Mouse (Mus musculus) neural tube, embryonic 11.5 days (tissue): ENCODE results near the gene Wdr89. TPM values are rescaled to one million over a fixed set of nuclear protein-coding genes. Genes with fewer than 3 reads are reported as not detected.
A peak's percentile ranks its signal among the peaks of the same experiment; 100 is the strongest.

ENCODE experiments used
- ATAC-seq: fragments of 200-750 bp; cut with Nextera tagmentation; 2 replicates; pipeline ENCODE4 v1.8.0; 2017; ENCODE audit warnings: moderate number of reproducible peaks, mild to moderate bottlenecking, moderate TSS enrichment, moderate library complexity; ENCODE audit not compliant: insufficient read depth, low FRiP score, low TSS enrichment
- DNase-seq: peaks from one replicate; pipeline ENCODE4 v3.0.0-alpha.2; 2015; ENCODE audit warnings: low spot score
- H3K27ac ChIP-seq: fragments of 300-500 bp; sonication (generic); 2 replicates; pipeline ENCODE4 v1.5.1; 2014; ENCODE audit warnings: low read depth, mild to moderate bottlenecking, low read length
- H3K27me3 ChIP-seq: fragments of 300-500 bp; sonication (generic); 2 replicates; pipeline ENCODE4 v1.6.1; 2014; ENCODE audit warnings: mild to moderate bottlenecking, low read length, mixed read lengths; ENCODE audit not compliant: control insufficient read depth, insufficient read depth
- H3K36me3 ChIP-seq: fragments of 300-500 bp; sonication (generic); 2 replicates; pipeline ENCODE4 v1.6.1; 2014; ENCODE audit warnings: mild to moderate bottlenecking, low read length, moderate library complexity, mixed read lengths; ENCODE audit not compliant: control insufficient read depth, insufficient read depth
- H3K4me1 ChIP-seq: fragments of 300-500 bp; sonication (generic); 2 replicates; pipeline ENCODE4 v1.6.1; 2014; ENCODE audit warnings: low read length, mixed read lengths; ENCODE audit not compliant: control insufficient read depth, insufficient read depth
- H3K4me2 ChIP-seq: fragments of 300-500 bp; sonication (generic); 2 replicates; pipeline ENCODE4 v1.6.1; 2014; ENCODE audit warnings: low read depth, mild to moderate bottlenecking, moderate library complexity
- H3K4me3 ChIP-seq: fragments of 300-500 bp; sonication (generic); 2 replicates; pipeline ENCODE4 v1.5.1; 2014; ENCODE audit warnings: low read depth, low read length
- H3K9ac ChIP-seq: fragments of 300-500 bp; sonication (generic); 2 replicates; pipeline ENCODE4 v1.6.1; 2014; ENCODE audit warnings: mild to moderate bottlenecking, low read length
- H3K9me3 ChIP-seq: fragments of 300-500 bp; sonication (generic); 2 replicates; pipeline ENCODE4 v1.6.1; 2016; ENCODE audit warnings: low read length; ENCODE audit not compliant: control insufficient read depth
- WGBS: fragments of 180-500 bp; shearing (Covaris S2); extraction: QIAGEN DNeasy Blood & Tissue Kit; methylation state at CpG from one replicate; pipeline ENCODE4 v1.1.7; 2014; 5-methylcytosine and 5-hydroxymethylcytosine counted together
- polyA plus RNA-seq: library from polyadenylated mRNA; unstranded; fragments of >200 nt; fragmentation: Nextera tagmentation; extraction: Ambion mirVana; gene quantifications from 2 replicates; pipeline ENCODE4 v1.2.1, GENCODE M21; 2014

Gene Wdr89
- polyA plus RNA-seq, 1 experiment from 2014 or later: 10.4 TPM

DNA sequence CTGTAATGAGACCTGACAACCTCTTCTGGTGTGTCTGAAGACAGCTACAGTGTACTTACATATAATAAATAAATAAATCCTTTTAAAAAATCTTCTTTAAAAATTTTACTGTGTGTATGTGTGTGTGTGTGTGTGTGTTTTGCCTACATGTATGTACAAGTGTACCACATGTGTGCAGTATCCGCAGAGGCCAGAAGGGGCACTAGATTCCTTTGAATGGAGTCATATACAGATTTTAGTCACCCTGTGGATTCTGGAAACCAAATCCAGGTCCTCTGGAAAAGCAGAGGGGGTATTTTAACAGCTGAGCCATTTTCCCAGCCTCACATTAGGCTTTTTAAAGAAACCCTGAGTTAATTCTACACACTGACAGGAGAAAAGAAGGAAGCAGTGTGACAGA is 27.6 kb downstream of the Wdr89 start:
- 89% methylated on average over 1 of the region's 1 CpGs for WGBS
- DNase-seq: no peak

DNA sequence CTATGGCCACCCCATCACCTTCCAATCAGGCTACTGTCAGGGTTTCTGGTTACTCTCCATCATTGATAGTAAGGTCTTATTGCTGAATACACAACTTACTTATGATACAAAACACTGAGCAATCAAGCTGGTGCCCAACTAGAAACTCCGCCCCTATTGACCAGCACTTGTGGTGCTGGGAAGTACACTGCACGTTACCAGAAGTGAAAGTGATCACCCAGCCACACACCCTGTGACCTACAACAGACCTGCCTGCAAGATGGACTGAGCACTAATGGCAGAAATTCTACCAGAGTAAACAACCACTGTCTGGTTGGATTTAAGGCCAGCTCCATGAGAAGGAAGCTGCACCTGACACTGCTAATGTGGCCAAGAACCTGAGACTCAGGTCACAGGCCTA is 31.0 kb downstream of the Wdr89 start:
- no peaks in the 10 kb centered on the region for H3K36me3 ChIP-seq
- no peaks in the 10 kb centered on the region for H3K9me3 ChIP-seq
- no peak overlapping the region for H3K4me2 ChIP-seq
- DNase-seq (no peak), ATAC-seq (no peak)
- H3K9ac ChIP-seq: no peak overlapping the region
- WGBS: 92% methylated on average over 2 of the region's 2 CpGs
- H3K4me3 ChIP-seq: no peak overlapping the region
- H3K27ac ChIP-seq: no peak overlapping the region
- no peaks in the 10 kb centered on the region for H3K27me3 ChIP-seq
- H3K4me1 ChIP-seq: no peaks in the 10 kb centered on the region

More for the DNA sequence above, 27.6 kb downstream of the Wdr89 start:
- Histone ChIP-seq H3K27ac (no peak overlapping the region), H3K4me1 (no peaks in the 10 kb centered on the region), H3K4me3 (no peak overlapping the region), H3K36me3 (no peaks in the 10 kb centered on the region), H3K9me3 (no peaks in the 10 kb centered on the region), H3K4me2 (no peak overlapping the region), H3K27me3 (no peaks in the 10 kb centered on the region), H3K9ac (no peak overlapping the region)
- no peak for ATAC-seq

DNA sequence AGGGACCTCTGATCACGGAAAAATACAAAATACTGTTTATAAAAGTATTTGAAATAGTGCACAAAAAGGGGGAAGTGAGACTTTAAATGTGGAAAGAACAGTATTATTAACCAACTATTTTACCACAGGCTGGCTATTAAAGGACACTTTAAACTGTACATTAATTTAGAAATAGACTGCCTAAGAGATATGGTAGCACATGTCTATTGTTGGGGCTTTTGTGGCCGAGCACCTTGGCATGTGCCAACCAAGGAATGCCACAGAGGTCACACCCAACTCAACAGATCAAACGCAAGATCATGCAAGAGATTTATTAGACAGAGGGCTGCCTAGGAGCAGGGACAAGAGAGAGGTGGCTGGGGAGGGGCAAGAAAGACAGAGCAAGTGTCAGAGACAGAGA is 32.2 kb downstream of the Wdr89 start:
- Histone ChIP-seq H3K9me3 (no peaks in the 10 kb centered on the region), H3K4me2 (no peak overlapping the region), H3K4me1 (no peaks in the 10 kb centered on the region), H3K4me3 (no peak overlapping the region), H3K27me3 (no peaks in the 10 kb centered on the region), H3K27ac (no peak overlapping the region), H3K9ac (no peak overlapping the region), H3K36me3 (no peaks in the 10 kb centered on the region)
- ATAC-seq (no peak), DNase-seq (no peak)
- 92% methylated on average over 3 of the region's 3 CpGs for WGBS

DNA sequence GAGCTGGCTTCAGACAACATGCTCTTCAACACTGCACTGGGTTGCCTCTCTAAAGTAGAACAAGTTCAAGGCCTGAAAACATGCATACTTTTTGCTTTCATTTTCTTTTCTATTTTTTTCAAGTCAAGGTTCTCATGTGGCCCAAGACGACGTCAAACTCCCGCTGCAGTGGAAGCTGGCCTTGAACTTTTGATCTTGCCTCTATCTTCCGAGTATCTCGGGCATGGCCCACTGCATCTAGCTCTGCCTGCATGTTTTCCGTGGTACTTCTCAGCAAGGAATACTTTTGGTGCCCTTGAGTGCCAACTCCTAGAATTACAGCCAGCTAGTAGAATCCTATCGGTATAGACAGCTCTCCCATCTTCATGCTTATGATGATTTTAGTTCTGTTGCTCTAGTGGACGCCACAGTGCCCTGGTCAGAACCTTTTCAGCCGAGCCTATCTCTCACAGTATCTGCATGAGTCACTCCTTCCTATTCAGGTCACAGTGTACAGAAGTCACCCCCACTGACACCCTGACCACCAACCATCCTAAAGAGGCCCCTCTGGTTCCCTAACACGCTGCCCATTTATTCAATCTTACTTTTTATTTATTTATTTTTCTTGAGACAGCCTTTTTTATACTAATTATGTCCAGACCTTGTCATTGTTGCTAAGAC is 33.4 kb downstream of the Wdr89 start:
- no peak overlapping the region for H3K4me3 ChIP-seq
- H3K9ac ChIP-seq: no peak overlapping the region
- no peak for ATAC-seq
- no peak overlapping the region for H3K4me2 ChIP-seq
- WGBS: 91% methylated on average over 10 of the region's 10 CpGs
- H3K27me3 ChIP-seq: no peaks in the 10 kb centered on the region
- DNase-seq: no peak
- no peaks in the 10 kb centered on the region for H3K9me3 ChIP-seq
- no peaks in the 10 kb centered on the region for H3K36me3 ChIP-seq
- no peaks in the 10 kb centered on the region for H3K4me1 ChIP-seq
- no peak overlapping the region for H3K27ac ChIP-seq

DNA sequence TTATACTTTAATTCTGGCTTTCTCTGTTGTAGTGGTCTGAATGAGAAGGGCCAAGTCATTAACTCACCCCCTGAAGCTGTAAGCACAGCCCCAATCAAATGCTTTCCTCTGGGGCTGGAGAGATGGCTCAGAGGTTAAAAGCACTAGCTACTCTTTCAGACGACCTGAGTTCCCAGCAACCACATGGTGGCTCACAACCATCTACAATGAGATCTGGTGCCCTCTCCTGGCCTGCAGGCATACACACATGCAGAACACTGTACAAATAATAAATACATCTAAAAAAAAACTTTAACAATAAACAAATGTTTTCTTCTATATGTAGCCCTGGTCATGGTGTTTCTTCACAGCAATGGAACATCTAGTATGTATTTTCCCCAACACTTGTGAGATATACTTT is 39.7 kb downstream of the Wdr89 start:
- Histone ChIP-seq H3K9me3 (no peaks in the 10 kb centered on the region), H3K27me3 (no peaks in the 10 kb centered on the region), H3K36me3 (no peaks in the 10 kb centered on the region), H3K4me3 (no peak overlapping the region), H3K4me2 (no peak overlapping the region), H3K9ac (no peak overlapping the region), H3K4me1 (no peaks in the 10 kb centered on the region), H3K27ac (no peak overlapping the region)
- DNase-seq (no peak), ATAC-seq (no peak)
- 68% methylated on average over 1 of the region's 1 CpGs for WGBS

DNA sequence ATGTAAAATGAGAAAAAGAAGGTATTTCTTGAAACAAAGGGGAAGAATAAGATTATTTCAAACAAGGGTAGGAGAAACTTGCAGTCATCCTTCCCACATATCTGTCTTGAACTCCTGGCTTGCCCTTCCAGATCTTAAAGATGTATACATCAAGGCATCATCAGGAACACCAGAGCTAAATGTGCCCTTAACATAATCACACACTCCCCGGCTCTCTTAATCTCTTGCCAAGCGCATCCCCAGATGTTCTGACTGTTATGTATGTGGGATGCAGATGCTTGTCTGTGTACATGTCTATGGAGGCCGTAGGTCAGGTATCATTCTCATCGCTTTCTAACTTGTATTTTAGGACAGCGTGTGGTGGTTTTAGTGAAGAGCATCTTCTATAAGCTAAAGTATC is 46.0 kb downstream of the Wdr89 start:
- WGBS: 92% methylated on average over 5 of the region's 5 CpGs
- Histone ChIP-seq H3K9ac (no peak overlapping the region), H3K4me2 (no peak overlapping the region), H3K27ac (no peak overlapping the region), H3K9me3 (0 out of 2 replicates have a peak, but pooled peaks cover 2% of the 10 kb centered on the region), H3K36me3 (no peaks in the 10 kb centered on the region), H3K4me1 (no peaks in the 10 kb centered on the region), H3K27me3 (no peaks in the 10 kb centered on the region), H3K4me3 (no peak overlapping the region)
- ATAC-seq (no peak), DNase-seq (no peak)

DNA sequence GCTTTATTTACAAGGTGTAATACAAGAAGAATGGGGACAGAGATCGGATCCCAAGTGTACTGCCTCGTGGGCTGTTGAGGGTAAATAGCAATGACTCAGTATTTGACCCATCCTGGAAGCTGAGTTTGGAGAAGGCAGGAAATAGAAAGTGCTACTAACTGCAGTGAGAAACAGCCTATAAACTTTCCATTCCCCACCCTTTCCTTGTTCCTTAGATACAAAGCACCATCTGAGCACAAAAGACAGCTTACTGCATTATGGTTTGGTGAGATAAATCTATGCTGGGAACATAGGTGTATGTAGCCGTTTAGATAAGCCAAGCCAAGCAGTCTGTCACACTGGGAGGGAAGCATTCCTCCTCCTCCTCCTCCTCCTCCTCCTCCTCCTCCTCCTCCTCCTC is 46.5 kb downstream of the Wdr89 start:
- 79% methylated on average over 3 of the region's 3 CpGs for WGBS
- ATAC-seq (no peak), DNase-seq (no peak)
- Histone ChIP-seq H3K27ac (no peak overlapping the region), H3K36me3 (no peaks in the 10 kb centered on the region), H3K9ac (no peak overlapping the region), H3K4me1 (no peaks in the 10 kb centered on the region), H3K27me3 (no peaks in the 10 kb centered on the region), H3K4me3 (no peak overlapping the region), H3K9me3 (0 out of 2 replicates have a peak, but pooled peaks cover 2% of the 10 kb centered on the region), H3K4me2 (no peak overlapping the region)

DNA sequence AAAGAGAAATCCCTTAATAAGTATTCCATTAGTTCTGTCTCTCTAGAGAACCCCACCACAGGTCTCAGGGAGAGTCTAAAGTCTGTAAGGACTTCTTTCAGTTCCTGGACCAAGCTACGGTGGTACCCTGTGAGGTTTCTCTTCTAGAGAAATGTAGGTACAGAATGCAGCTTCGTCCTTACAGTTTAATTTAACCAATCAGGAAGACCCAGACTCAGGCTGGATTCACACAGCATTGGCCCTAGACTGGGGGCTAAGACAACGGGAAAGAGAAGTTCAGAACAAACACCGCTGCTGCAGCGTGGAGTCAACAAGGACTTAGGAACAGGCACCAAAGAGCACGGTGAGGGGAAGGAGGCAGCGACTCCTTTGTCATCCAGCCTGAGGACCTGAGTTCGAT is 52.5 kb downstream of the Wdr89 start:
- H3K9ac ChIP-seq: no peak overlapping the region
- H3K4me2 ChIP-seq: no peak overlapping the region
- H3K27ac ChIP-seq: no peak overlapping the region

DNA sequence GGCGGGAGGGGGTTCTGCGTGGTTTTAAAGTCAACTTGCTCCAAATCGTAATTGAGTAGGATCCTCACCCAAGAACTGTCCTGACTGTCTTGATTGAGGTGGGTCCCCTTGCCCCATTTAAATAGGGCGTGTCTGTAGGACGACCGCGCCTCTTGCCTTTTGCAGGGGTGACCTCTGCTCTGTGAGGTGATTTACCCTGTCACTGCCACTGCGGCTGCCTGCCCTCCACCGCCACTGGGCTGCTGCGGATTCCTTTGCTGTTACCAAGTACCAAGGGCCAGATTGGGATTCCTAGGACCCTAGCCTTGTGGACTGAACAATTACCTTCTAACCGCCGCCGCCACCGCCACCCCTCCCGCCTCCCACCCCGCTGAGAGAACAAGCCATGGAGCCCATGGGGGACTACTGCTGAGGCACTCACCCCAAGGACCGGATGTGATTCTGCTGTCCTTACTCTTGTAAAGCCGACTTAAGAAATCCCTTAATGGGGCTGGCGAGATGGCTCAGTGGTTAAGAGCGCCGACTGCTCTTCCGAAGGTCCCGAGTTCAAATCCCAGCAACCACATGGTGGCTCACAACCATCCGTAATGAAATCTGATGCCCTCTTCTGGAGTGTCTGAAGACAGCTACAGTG is 53.1 kb downstream of the Wdr89 start:
- no peaks in the 10 kb centered on the region for H3K36me3 ChIP-seq
- no peaks in the 10 kb centered on the region for H3K27me3 ChIP-seq
- ATAC-seq (no peak; the same call in 1 of the 2 replicates), DNase-seq (peak; percentile 24)
- peak overlapping the region; percentile 18; the same call in 1 of the 2 replicates for H3K9ac ChIP-seq
- no peaks in the 10 kb centered on the region for H3K4me1 ChIP-seq
- WGBS: 8% methylated on average over 23 of the region's 24 CpGs
- H3K27ac ChIP-seq: no peak overlapping the region
- H3K4me3 ChIP-seq: no peak overlapping the region
- H3K9me3 ChIP-seq: no peaks in the 10 kb centered on the region
- peak overlapping the region; percentile 27 for H3K4me2 ChIP-seq

More for the DNA sequence above, 52.5 kb downstream of the Wdr89 start:
- DNase-seq (no peak), ATAC-seq (no peak)
- Histone ChIP-seq H3K27me3 (no peaks in the 10 kb centered on the region), H3K36me3 (no peaks in the 10 kb centered on the region), H3K4me3 (no peak overlapping the region), H3K9me3 (0 out of 2 replicates have a peak, but pooled peaks cover under 1% of the 10 kb centered on the region), H3K4me1 (no peaks in the 10 kb centered on the region)
- 64% methylated on average over 8 of the region's 8 CpGs for WGBS
